Mouse (Mus musculus) limb, embryonic 13.5 days (tissue): ENCODE results near the gene Tfdp2. TPM values are rescaled to one million over a fixed set of nuclear protein-coding genes. Genes with fewer than 3 reads are reported as not detected.
A peak's percentile ranks its signal among the peaks of the same experiment; 100 is the strongest.

Experiments used
- ATAC-seq: fragments of 200-750 bp; cut with Nextera tagmentation; 2 replicates; pipeline ENCODE4 v1.8.0; 2017; ENCODE audit warnings: low read depth, moderate number of reproducible peaks, moderate TSS enrichment; ENCODE audit not compliant: low FRiP score
- H3K27ac ChIP-seq: fragments of 300-500 bp; sonication (generic); 2 replicates; pipeline ENCODE4 v1.5.1; 2015; ENCODE audit warnings: inconsistent platforms, mild to moderate bottlenecking, moderate library complexity
- H3K27me3 ChIP-seq: fragments of 300-500 bp; sonication (generic); 2 replicates; pipeline ENCODE4 v1.6.1; 2015; ENCODE audit warnings: mild to moderate bottlenecking, inconsistent platforms
- H3K36me3 ChIP-seq: fragments of 300-500 bp; sonication (generic); 2 replicates; pipeline ENCODE4 v1.6.1; 2015; ENCODE audit warnings: inconsistent platforms, mild to moderate bottlenecking, moderate library complexity
- H3K4me1 ChIP-seq: fragments of 300-500 bp; sonication (generic); 2 replicates; pipeline ENCODE4 v1.6.1; 2015; ENCODE audit warnings: inconsistent platforms
- H3K4me2 ChIP-seq: fragments of 300-500 bp; sonication (generic); replicated peaks from 2 replicates; pipeline ENCODE4 v1.6.1; 2015; ENCODE audit warnings: inconsistent platforms, mild to moderate bottlenecking, moderate library complexity
- H3K4me3 ChIP-seq: fragments of 300-500 bp; sonication (generic); 2 replicates; pipeline ENCODE4 v1.5.1; 2015; ENCODE audit warnings: moderate library complexity, mild to moderate bottlenecking, inconsistent platforms
- H3K9ac ChIP-seq: fragments of 300-500 bp; sonication (generic); 2 replicates; pipeline ENCODE4 v1.6.1; 2015; ENCODE audit warnings: mild to moderate bottlenecking, inconsistent platforms
- H3K9me3 ChIP-seq: fragments of 300-500 bp; sonication (generic); 2 replicates; pipeline ENCODE4 v1.6.1; 2016; ENCODE audit warnings: inconsistent platforms
- WGBS: fragments of 180-500 bp; shearing (Covaris S2); methylation state at CpG from one replicate; pipeline ENCODE4 v1.1.7; 2015; 5-methylcytosine and 5-hydroxymethylcytosine counted together
- polyA plus RNA-seq: library from polyadenylated mRNA; unstranded; fragments of >200 nt; fragmentation: Nextera tagmentation; extraction: Ambion mirVana; gene quantifications from 2 replicates; pipeline ENCODE4 v1.2.1, GENCODE M21; 2015

Gene Tfdp2
- polyA plus RNA-seq, 1 experiment from 2014 or later = 42.6 TPM

- no peak for ATAC-seq
- Histone ChIP-seq H3K4me1 (peaks cover 5% of the 10 kb centered on the region; the same call in 1 of the 2 replicates), H3K4me3 (no peak overlapping the region), H3K9ac (no peak overlapping the region), H3K9me3 (no peaks in the 10 kb centered on the region), H3K4me2 (no peak overlapping the region), H3K36me3 (peaks cover 5% of the 10 kb centered on the region; the same call in 1 of the 2 replicates), H3K27ac (no peak overlapping the region), H3K27me3 (no peaks in the 10 kb centered on the region)
- 84% methylated on average over 12 of the region's 12 CpGs for WGBS
Observed at GRCm38 (mm10) chr9:96353121-96353769, 157.2 kb downstream of the Tfdp2 start.

GRCm38 (mm10) chr9:96353799-96354198 lies 157.7 kb downstream of the Tfdp2 start:
- 81% methylated on average over 8 of the region's 8 CpGs for WGBS
- H3K9me3 ChIP-seq = no peaks in the 10 kb centered on the region

GRCm38 (mm10) chr9:96360056-96360455 lies 164.0 kb downstream of the Tfdp2 start:
- WGBS = 86% methylated on average over 3 of the region's 3 CpGs
- ATAC-seq = no peak
- Histone ChIP-seq H3K27me3 (no peaks in the 10 kb centered on the region), H3K4me3 (no peak overlapping the region), H3K9me3 (no peaks in the 10 kb centered on the region), H3K4me2 (no peak overlapping the region), H3K27ac (no peak overlapping the region), H3K36me3 (peaks cover 3% of the 10 kb centered on the region; the same call in 1 of the 2 replicates), H3K4me1 (peaks cover 26% of the 10 kb centered on the region), H3K9ac (no peak overlapping the region)

More at GRCm38 (mm10) chr9:96353799-96354198, 157.7 kb downstream of the Tfdp2 start:
- no peaks in the 10 kb centered on the region for H3K27me3 ChIP-seq
- H3K4me1 ChIP-seq = peaks cover 4% of the 10 kb centered on the region; the same call in 1 of the 2 replicates
- no peak overlapping the region for H3K9ac ChIP-seq
- ATAC-seq = no peak
- no peak overlapping the region for H3K4me2 ChIP-seq
- H3K36me3 ChIP-seq = peaks cover 7% of the 10 kb centered on the region; the same call in 1 of the 2 replicates
- no peak overlapping the region for H3K27ac ChIP-seq
- H3K4me3 ChIP-seq = no peak overlapping the region

GRCm38 (mm10) chr9:96363581-96364140 lies 167.6 kb downstream of the Tfdp2 start:
- no peaks in the 10 kb centered on the region for H3K9me3 ChIP-seq
- peak; percentile 67 for ATAC-seq

GRCm38 (mm10) chr9:96364141-96364838 lies 168.2 kb downstream of the Tfdp2 start, which contains the start of gene Atp1b3:
Gene Atp1b3 (minus strand): TSS chr9:96364442.
- Histone ChIP-seq H3K36me3 (no peaks in the 10 kb centered on the region), H3K4me3 (peak within 1 kb of the TSS; percentile 86), H3K9me3 (no peaks in the 10 kb centered on the region), H3K4me1 (peaks cover 26% of the 10 kb centered on the region), H3K4me2 (peak within 1 kb of the TSS; percentile 72), H3K9ac (peak within 1 kb of the TSS; percentile 89), H3K27me3 (no peaks in the 10 kb centered on the region), H3K27ac (peak within 1 kb of the TSS; percentile 93)
- ATAC-seq = peak; percentile 97
- under 1% methylated on average over 75 of the region's 81 CpGs for WGBS

More at GRCm38 (mm10) chr9:96363581-96364140, 167.6 kb downstream of the Tfdp2 start:
- peak overlapping the region; percentile 93 for H3K27ac ChIP-seq
- under 1% methylated on average over 62 of the region's 64 CpGs for WGBS
- no peaks in the 10 kb centered on the region for H3K27me3 ChIP-seq
- peak overlapping the region; percentile 72 for H3K4me2 ChIP-seq
- H3K4me3 ChIP-seq = peak overlapping the region; percentile 86
- H3K9ac ChIP-seq = peak overlapping the region; percentile 89
- H3K4me1 ChIP-seq = peaks cover 26% of the 10 kb centered on the region
- H3K36me3 ChIP-seq = peaks cover 2% of the 10 kb centered on the region; the same call in 1 of the 2 replicates

GRCm38 (mm10) chr9:96365271-96365872 lies 169.3 kb downstream of the Tfdp2 start:
- no peak overlapping the region for H3K27ac ChIP-seq
- WGBS = 75% methylated on average over 6 of the region's 6 CpGs
- peaks cover 22% of the 10 kb centered on the region for H3K4me1 ChIP-seq
- no peaks in the 10 kb centered on the region for H3K27me3 ChIP-seq
- no peak overlapping the region for H3K4me3 ChIP-seq
- no peak for ATAC-seq
- H3K4me2 ChIP-seq = no peak overlapping the region
- no peaks in the 10 kb centered on the region for H3K9me3 ChIP-seq
- H3K9ac ChIP-seq = no peak overlapping the region
- H3K36me3 ChIP-seq = no peaks in the 10 kb centered on the region

GRCm38 (mm10) chr9:96369654-96370384 lies 173.7 kb downstream of the Tfdp2 start:
- no peak for ATAC-seq
- Histone ChIP-seq H3K4me3 (no peak overlapping the region), H3K4me1 (no peaks in the 10 kb centered on the region; the same call in 1 of the 2 replicates), H3K27me3 (no peaks in the 10 kb centered on the region), H3K36me3 (no peaks in the 10 kb centered on the region), H3K9me3 (no peaks in the 10 kb centered on the region), H3K27ac (no peak overlapping the region), H3K4me2 (no peak overlapping the region), H3K9ac (no peak overlapping the region)
- WGBS = 48% methylated on average over 5 of the region's 5 CpGs

- no peak overlapping the region for H3K4me2 ChIP-seq
- H3K4me3 ChIP-seq = no peak overlapping the region
- 72% methylated on average over 5 of the region's 5 CpGs for WGBS
- H3K9me3 ChIP-seq = no peaks in the 10 kb centered on the region
- no peak for ATAC-seq
- no peaks in the 10 kb centered on the region for H3K27me3 ChIP-seq
- H3K27ac ChIP-seq = no peak overlapping the region
- H3K4me1 ChIP-seq = no peaks in the 10 kb centered on the region; the same call in 1 of the 2 replicates
- H3K9ac ChIP-seq = no peak overlapping the region
- H3K36me3 ChIP-seq = no peaks in the 10 kb centered on the region
Observed at GRCm38 (mm10) chr9:96371075-96371474, 175.0 kb downstream of the Tfdp2 start.

Other genes starting within 250 kb of the Tfdp2 start
- 21.8 and 26.4 TPM in 2 replicates for gene Xrn1, start 241.5 kb upstream of the Tfdp2 start, polyA plus RNA-seq
- gene Gk5, start 76.9 kb upstream of the Tfdp2 start, polyA plus RNA-seq = 6.2 and 6.3 TPM in 2 replicates
- 126 and 131 TPM in 2 replicates for gene Atp1b3, start 168.2 kb downstream of the Tfdp2 start, polyA plus RNA-seq